Mouse (Mus musculus) liver, embryonic 13.5 days (tissue): ENCODE measurements around the gene Pde10a. TPM values are rescaled to one million over a fixed set of nuclear protein-coding genes. Genes with fewer than 3 reads are reported as not detected.

Source experiments
- ATAC-seq: fragments of 200-750 bp; cut with Nextera tagmentation; 2 replicates; pipeline ENCODE4 v1.8.0; 2017; ENCODE audit warnings: low read depth, mild to moderate bottlenecking, moderate number of reproducible peaks, moderate library complexity
- DNase-seq: peaks from one replicate; pipeline ENCODE4 v3.0.0; 2022
- H3K27ac ChIP-seq: fragments of 300-500 bp; sonication (generic); 2 replicates; pipeline ENCODE4 v1.5.1; 2015; ENCODE audit warnings: moderate library complexity, mild to moderate bottlenecking, inconsistent platforms
- H3K27me3 ChIP-seq: fragments of 300-500 bp; sonication (generic); 2 replicates; pipeline ENCODE4 v1.6.1; 2015; ENCODE audit warnings: mild to moderate bottlenecking, inconsistent platforms
- H3K36me3 ChIP-seq: fragments of 300-500 bp; sonication (generic); 2 replicates; pipeline ENCODE4 v1.6.1; 2015; ENCODE audit warnings: mild to moderate bottlenecking, inconsistent platforms
- H3K4me1 ChIP-seq: fragments of 300-500 bp; sonication (generic); replicated peaks from 2 replicates; pipeline ENCODE4 v1.6.1; 2015; ENCODE audit warnings: inconsistent platforms
- H3K4me2 ChIP-seq: fragments of 300-500 bp; sonication (generic); 2 replicates; pipeline ENCODE4 v1.6.1; 2015; ENCODE audit warnings: inconsistent platforms, mild to moderate bottlenecking, moderate library complexity
- H3K4me3 ChIP-seq: fragments of 300-500 bp; sonication (generic); replicated peaks from 2 replicates; pipeline ENCODE4 v1.5.1; 2015; ENCODE audit warnings: mild to moderate bottlenecking, inconsistent platforms
- H3K9ac ChIP-seq: fragments of 300-500 bp; sonication (generic); 2 replicates; pipeline ENCODE4 v1.6.1; 2015; ENCODE audit warnings: mild to moderate bottlenecking, inconsistent platforms
- H3K9me3 ChIP-seq: fragments of 300-500 bp; sonication (generic); replicated peaks from 2 replicates; pipeline ENCODE4 v1.6.1; 2016; ENCODE audit warnings: inconsistent platforms
- WGBS: fragments of 180-500 bp; shearing (Covaris S2); methylation state at CpG from one replicate; pipeline ENCODE4 v1.1.7; 2015; ENCODE audit not compliant: insufficient replicate concordance; 5-methylcytosine and 5-hydroxymethylcytosine counted together
- polyA plus RNA-seq: library from polyadenylated mRNA; unstranded; fragments of >200 nt; fragmentation: Nextera tagmentation; extraction: Ambion mirVana; gene quantifications from 2 replicates; pipeline ENCODE4 v1.2.1, GENCODE M21; 2015

Gene Pde10a
- polyA plus RNA-seq, 1 experiment from 2014 or later: 0.39 TPM

DNA sequence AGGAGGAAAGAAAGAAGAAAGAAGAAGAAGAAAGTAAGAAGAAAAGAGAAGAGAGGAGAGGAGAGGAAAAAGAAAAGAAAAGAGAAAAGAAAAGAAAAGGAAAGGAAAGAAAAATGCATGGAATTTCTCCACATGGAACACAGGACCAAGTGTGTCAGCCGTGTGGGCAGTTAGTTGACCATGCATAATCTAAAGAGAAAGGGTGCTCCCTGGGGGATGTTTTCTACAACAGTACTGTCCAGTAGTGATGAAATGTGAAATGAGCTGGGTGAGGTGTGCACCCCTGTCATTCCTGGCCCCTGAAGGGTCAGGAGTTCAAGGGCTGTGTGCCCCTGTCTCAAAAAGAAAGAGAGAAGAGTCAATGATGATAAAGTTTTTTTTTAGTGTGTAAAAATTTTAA lies 352.9 kb downstream of the Pde10a start:
- H3K9ac ChIP-seq: no peak overlapping the region
- no peak overlapping the region for H3K4me3 ChIP-seq
- H3K4me1 ChIP-seq: no peaks in the 10 kb centered on the region
- no peak overlapping the region for H3K27ac ChIP-seq
- WGBS: 56% methylated on average over 1 of the region's 1 CpGs
- H3K9me3 ChIP-seq: no peaks in the 10 kb centered on the region
- no peaks in the 10 kb centered on the region for H3K27me3 ChIP-seq
- no peaks in the 10 kb centered on the region for H3K36me3 ChIP-seq
- no peak for DNase-seq
- no peak overlapping the region for H3K4me2 ChIP-seq
- no peak for ATAC-seq

- H3K27ac ChIP-seq: no peak overlapping the region
- no peak overlapping the region for H3K9ac ChIP-seq
- WGBS: 66% methylated on average over 6 of the region's 6 CpGs
- H3K4me1 ChIP-seq: no peaks in the 10 kb centered on the region
- H3K4me2 ChIP-seq: no peak overlapping the region
- H3K36me3 ChIP-seq: no peaks in the 10 kb centered on the region
- no peaks in the 10 kb centered on the region for H3K9me3 ChIP-seq
- no peaks in the 10 kb centered on the region for H3K27me3 ChIP-seq
- ATAC-seq (no peak), DNase-seq (no peak)
- no peak overlapping the region for H3K4me3 ChIP-seq
Measured at GRCm38 (mm10) chr17:8881711-8882110, 356.5 kb downstream of the Pde10a start.

DNA sequence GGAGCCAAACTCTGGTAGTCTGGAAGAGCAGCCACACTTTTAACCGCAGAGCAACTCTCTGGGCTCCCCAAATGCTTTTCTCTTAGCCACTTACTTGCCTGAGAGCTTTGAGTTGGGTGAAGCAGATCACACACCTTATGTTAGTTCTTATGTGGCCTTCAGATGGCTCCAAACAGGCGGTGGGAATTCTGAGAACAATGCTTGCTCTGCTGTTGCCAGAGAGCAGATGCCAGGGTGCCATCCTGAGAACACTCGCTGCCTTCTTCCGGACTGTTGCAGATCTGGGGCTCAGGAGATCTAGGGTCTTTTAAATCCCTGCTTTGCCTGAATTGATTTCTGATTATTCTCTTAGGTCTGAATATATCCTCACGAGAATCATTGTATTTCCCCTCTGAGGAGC lies 359.5 kb downstream of the Pde10a start:
- H3K9ac ChIP-seq: no peak overlapping the region
- no peaks in the 10 kb centered on the region for H3K27me3 ChIP-seq
- WGBS: 69% methylated on average over 5 of the region's 5 CpGs
- H3K4me3 ChIP-seq: no peak overlapping the region
- H3K27ac ChIP-seq: no peak overlapping the region
- no peak overlapping the region for H3K4me2 ChIP-seq
- no peaks in the 10 kb centered on the region for H3K9me3 ChIP-seq
- DNase-seq (no peak), ATAC-seq (no peak)
- no peaks in the 10 kb centered on the region for H3K4me1 ChIP-seq
- H3K36me3 ChIP-seq: no peaks in the 10 kb centered on the region

GRCm38 (mm10) chr17:8885830-8886229 lies 360.7 kb downstream of the Pde10a start:
- Histone ChIP-seq H3K4me2 (no peak overlapping the region), H3K9ac (no peak overlapping the region), H3K4me1 (no peaks in the 10 kb centered on the region), H3K9me3 (no peaks in the 10 kb centered on the region), H3K27me3 (no peaks in the 10 kb centered on the region), H3K27ac (no peak overlapping the region), H3K36me3 (no peaks in the 10 kb centered on the region), H3K4me3 (no peak overlapping the region)
- 74% methylated on average over 6 of the region's 6 CpGs for WGBS
- ATAC-seq (no peak), DNase-seq (no peak)

DNA sequence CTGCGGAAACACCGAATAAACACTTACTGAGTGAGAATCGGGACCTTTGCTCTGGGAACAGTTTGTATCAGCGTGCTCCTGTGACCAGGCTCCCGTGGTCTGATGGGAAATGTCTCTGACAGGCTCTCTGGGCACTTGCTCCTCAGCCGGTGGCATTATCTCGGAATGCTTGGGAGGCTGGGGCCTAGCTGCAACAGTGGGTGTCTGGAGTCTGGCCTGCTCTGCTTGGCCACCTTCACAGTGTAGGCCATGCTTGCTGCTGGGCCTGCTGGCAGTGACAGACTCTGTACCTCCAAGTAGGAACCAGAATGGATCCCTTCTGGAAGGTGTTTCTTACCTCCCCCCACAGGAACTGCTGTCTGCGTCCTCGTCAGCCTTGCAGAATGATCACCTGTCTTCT lies 362.9 kb downstream of the Pde10a start:
- Histone ChIP-seq H3K4me2 (no peak overlapping the region), H3K9ac (no peak overlapping the region), H3K36me3 (no peaks in the 10 kb centered on the region), H3K4me3 (no peak overlapping the region), H3K4me1 (no peaks in the 10 kb centered on the region), H3K27ac (no peak overlapping the region), H3K27me3 (no peaks in the 10 kb centered on the region), H3K9me3 (no peaks in the 10 kb centered on the region)
- no peak for ATAC-seq
- 71% methylated on average over 9 of the region's 9 CpGs for WGBS
- DNase-seq: no peak

DNA sequence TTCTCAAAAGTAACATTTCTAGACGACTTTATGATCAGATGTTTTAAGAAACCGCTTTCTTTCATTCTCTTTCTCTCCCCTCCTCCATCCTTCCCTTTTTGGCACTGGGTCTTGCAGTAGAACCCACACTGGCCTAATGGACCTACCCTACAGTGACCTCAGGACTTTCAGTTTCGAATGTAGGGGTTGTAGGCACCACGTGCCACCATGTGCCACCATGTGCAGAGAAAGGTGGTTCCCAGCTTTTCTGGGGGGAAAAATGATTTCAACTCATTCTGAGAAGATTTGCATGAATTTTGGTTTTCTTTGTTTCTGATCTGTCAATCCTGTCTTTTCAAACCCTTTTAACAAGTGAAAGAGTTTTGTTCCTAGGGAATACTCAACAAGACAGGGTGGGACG lies 363.5 kb downstream of the Pde10a start:
- Histone ChIP-seq H3K27ac (no peak overlapping the region), H3K36me3 (no peaks in the 10 kb centered on the region), H3K9me3 (no peaks in the 10 kb centered on the region), H3K27me3 (no peaks in the 10 kb centered on the region), H3K9ac (no peak overlapping the region), H3K4me2 (no peak overlapping the region), H3K4me3 (no peak overlapping the region), H3K4me1 (no peaks in the 10 kb centered on the region)
- 67% methylated on average over 5 of the region's 5 CpGs for WGBS
- DNase-seq: no peak
- ATAC-seq: no peak

- Histone ChIP-seq H3K4me2 (no peak overlapping the region), H3K9ac (no peak overlapping the region), H3K9me3 (no peaks in the 10 kb centered on the region), H3K27me3 (no peaks in the 10 kb centered on the region), H3K4me3 (no peak overlapping the region), H3K4me1 (no peaks in the 10 kb centered on the region), H3K27ac (no peak overlapping the region), H3K36me3 (no peaks in the 10 kb centered on the region)
- 48% methylated on average over 13 of the region's 13 CpGs for WGBS
- DNase-seq (no peak), ATAC-seq (no peak)
Measured at GRCm38 (mm10) chr17:8892193-8892985, 367.2 kb downstream of the Pde10a start.

DNA sequence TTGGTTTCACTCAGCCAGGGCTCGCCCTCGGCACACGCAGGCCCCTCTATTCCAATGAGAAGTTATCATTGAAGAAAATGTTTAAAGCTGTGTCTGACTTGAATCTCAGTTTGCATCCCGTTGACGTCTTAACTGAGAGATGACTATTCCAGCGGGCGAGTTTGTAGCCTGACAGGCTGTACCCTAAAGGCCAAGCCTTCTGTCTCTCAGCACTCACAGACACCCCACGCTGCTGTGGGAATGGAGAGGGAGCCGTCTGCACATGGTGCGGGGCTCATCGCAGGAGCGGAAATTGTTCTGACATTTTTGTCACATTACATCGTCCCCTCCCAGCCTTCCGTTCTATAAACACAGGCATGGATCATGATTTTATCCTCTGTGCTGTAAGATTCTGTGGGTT lies 370.8 kb downstream of the Pde10a start:
- Histone ChIP-seq H3K9ac (no peak overlapping the region), H3K4me1 (no peaks in the 10 kb centered on the region), H3K27ac (no peak overlapping the region), H3K9me3 (no peaks in the 10 kb centered on the region), H3K36me3 (no peaks in the 10 kb centered on the region), H3K4me3 (no peak overlapping the region), H3K27me3 (no peaks in the 10 kb centered on the region), H3K4me2 (no peak overlapping the region)
- ATAC-seq (no peak), DNase-seq (no peak)
- 67% methylated on average over 14 of the region's 14 CpGs for WGBS

DNA sequence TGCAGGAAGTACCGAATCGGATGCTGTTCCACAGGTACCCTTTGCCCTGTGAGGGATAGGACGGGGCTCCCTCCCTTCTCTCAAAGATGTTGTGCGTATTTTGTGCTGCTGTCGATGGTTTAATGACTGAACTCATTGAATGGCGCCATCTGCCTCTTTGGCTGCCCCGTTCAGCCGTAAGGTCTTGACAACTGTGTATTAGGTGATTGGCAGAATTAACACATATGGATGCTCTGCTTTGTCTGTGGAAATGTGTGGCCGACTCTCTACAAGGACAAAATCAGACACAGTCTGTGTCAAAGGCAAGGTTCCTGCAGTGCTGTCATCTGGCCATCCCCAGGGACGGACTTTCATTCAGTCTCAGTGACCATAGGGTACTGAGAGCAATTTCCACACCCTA lies 372.6 kb downstream of the Pde10a start:
- 69% methylated on average over 10 of the region's 10 CpGs for WGBS
- H3K27me3 ChIP-seq: no peaks in the 10 kb centered on the region
- H3K4me3 ChIP-seq: no peak overlapping the region
- H3K27ac ChIP-seq: no peak overlapping the region
- H3K9me3 ChIP-seq: no peaks in the 10 kb centered on the region
- no peaks in the 10 kb centered on the region for H3K4me1 ChIP-seq
- ATAC-seq (no peak), DNase-seq (no peak)
- no peaks in the 10 kb centered on the region for H3K36me3 ChIP-seq
- H3K9ac ChIP-seq: no peak overlapping the region
- no peak overlapping the region for H3K4me2 ChIP-seq

DNA sequence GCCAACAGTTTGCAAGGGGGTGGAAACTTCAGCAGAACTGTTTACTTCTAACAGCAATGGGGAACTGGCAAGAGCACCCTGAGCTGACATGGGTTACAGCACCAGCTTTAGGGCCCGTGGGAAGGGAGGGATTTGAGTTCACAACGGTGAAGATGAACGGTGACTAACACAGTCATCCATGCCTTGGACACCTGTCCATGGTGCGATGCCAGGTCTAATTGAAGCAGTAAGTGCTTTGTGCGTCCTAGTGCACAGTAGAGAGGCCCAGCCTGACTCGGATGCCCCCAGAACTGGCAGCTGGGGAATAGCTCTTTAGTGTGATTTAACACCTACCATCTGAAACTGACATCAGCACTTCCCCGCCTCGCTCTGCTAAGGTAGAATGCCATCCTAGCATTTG lies 373.0 kb downstream of the Pde10a start:
- 66% methylated on average over 8 of the region's 8 CpGs for WGBS
- Histone ChIP-seq H3K4me2 (no peak overlapping the region), H3K27ac (no peak overlapping the region), H3K4me1 (no peaks in the 10 kb centered on the region), H3K4me3 (no peak overlapping the region), H3K27me3 (no peaks in the 10 kb centered on the region), H3K9ac (no peak overlapping the region), H3K36me3 (no peaks in the 10 kb centered on the region), H3K9me3 (no peaks in the 10 kb centered on the region)
- ATAC-seq: no peak
- DNase-seq: no peak

GRCm38 (mm10) chr17:8899212-8899611 lies 374.0 kb downstream of the Pde10a start:
- no peak for DNase-seq
- WGBS: 79% methylated on average over 7 of the region's 7 CpGs
- ATAC-seq: no peak

GRCm38 (mm10) chr17:8903555-8904283 lies 378.5 kb downstream of the Pde10a start:
- Histone ChIP-seq H3K9me3 (no peaks in the 10 kb centered on the region), H3K4me1 (no peaks in the 10 kb centered on the region), H3K4me2 (no peak overlapping the region), H3K27me3 (no peaks in the 10 kb centered on the region), H3K36me3 (no peaks in the 10 kb centered on the region), H3K9ac (no peak overlapping the region), H3K27ac (no peak overlapping the region), H3K4me3 (no peak overlapping the region)
- ATAC-seq (no peak), DNase-seq (no peak)
- WGBS: 74% methylated on average over 5 of the region's 5 CpGs

More at GRCm38 (mm10) chr17:8899212-8899611, 374.0 kb downstream of the Pde10a start:
- no peaks in the 10 kb centered on the region for H3K9me3 ChIP-seq
- no peak overlapping the region for H3K27ac ChIP-seq
- no peaks in the 10 kb centered on the region for H3K4me1 ChIP-seq
- no peak overlapping the region for H3K9ac ChIP-seq
- H3K27me3 ChIP-seq: no peaks in the 10 kb centered on the region
- no peak overlapping the region for H3K4me2 ChIP-seq
- no peak overlapping the region for H3K4me3 ChIP-seq
- no peaks in the 10 kb centered on the region for H3K36me3 ChIP-seq
